Mouse (Mus musculus) myocyte (in vitro differentiated cells): Measurements from ENCODE around the gene Wt1. TPM values are rescaled to one million over a fixed set of nuclear protein-coding genes. Genes with fewer than 3 reads are reported as not detected.

Experiments used
- H3K27me3 ChIP-seq: one replicate; pipeline ENCODE4 v1.6.1; 2011; ENCODE audit not compliant: control insufficient read depth, insufficient read depth, insufficient read length
- H3K36me3 ChIP-seq: one replicate; pipeline ENCODE4 v1.6.1; 2011; ENCODE audit not compliant: control insufficient read depth, insufficient read depth
- H3K4me2 ChIP-seq: one replicate; pipeline ENCODE4 v1.6.1; 2011; ENCODE audit warnings: low read depth, control low read depth
- H3K4me3 ChIP-seq: one replicate; pipeline ENCODE4 v1.5.1; 2011; ENCODE audit warnings: mild to moderate bottlenecking, control low read depth, moderate library complexity
- H3K79me2 ChIP-seq: one replicate; pipeline ENCODE4 v1.6.1; 2011; ENCODE audit not compliant: control insufficient read depth, insufficient read depth
- H3ac ChIP-seq: one replicate; pipeline ENCODE4 v1.6.1; 2011; ENCODE audit not compliant: control insufficient read depth, insufficient read length
- CEBPB ChIP-seq: IDR thresholded peaks from 2 replicates; pipeline ENCODE4 v1.6.1; 2011; ENCODE audit warnings: mild to moderate bottlenecking, moderate library complexity; ENCODE audit not compliant: poor library complexity, insufficient read depth, severe bottlenecking
- E2F4 ChIP-seq: IDR thresholded peaks from one replicate; pipeline ENCODE4 v1.6.1; 2011; ENCODE audit warnings: mild to moderate bottlenecking, control low read depth, moderate library complexity; ENCODE audit not compliant: insufficient read depth
- MAX ChIP-seq: IDR thresholded peaks from one replicate; pipeline ENCODE4 v1.6.1; 2011; ENCODE audit warnings: low read depth, mild to moderate bottlenecking, control low read depth
- MYOD1 ChIP-seq, 3 experiments: IDR thresholded peaks; one replicate each; pipeline ENCODE4 v1.6.1; 2011; ENCODE audit warnings: control low read depth in 2 of 3, low read depth in 2 of 3, mild to moderate bottlenecking in 2 of 3, moderate library complexity in 1 of 3; ENCODE audit not compliant: insufficient read length in 2 of 3, control insufficient read depth in 1 of 3
- MYOG ChIP-seq, 3 experiments: IDR thresholded peaks; one replicate each; pipeline ENCODE4 v1.6.1; 2011; ENCODE audit warnings: control low read depth in 2 of 3, low read depth in 2 of 3, mild to moderate bottlenecking in 2 of 3; ENCODE audit not compliant: insufficient read length in 2 of 3, control insufficient read depth in 1 of 3, insufficient read depth in 1 of 3
- POLR2A ChIP-seq: IDR thresholded peaks from one replicate; pipeline ENCODE4 v1.6.1; 2011; ENCODE audit warnings: low read depth, mild to moderate bottlenecking, control low read depth, moderate library complexity; ENCODE audit not compliant: insufficient read length
- POLR2AphosphoS2 ChIP-seq: IDR thresholded peaks from one replicate; pipeline ENCODE4 v1.6.1; 2011; ENCODE audit warnings: low read depth, control low read depth; ENCODE audit not compliant: insufficient read length
- REST ChIP-seq: IDR thresholded peaks from one replicate; pipeline ENCODE4 v1.6.1; 2011; ENCODE audit warnings: mild to moderate bottlenecking, control low read depth, moderate library complexity; ENCODE audit not compliant: insufficient read depth, insufficient read length
- SRF ChIP-seq: IDR thresholded peaks from one replicate; pipeline ENCODE4 v1.6.1; 2011; ENCODE audit warnings: low read depth; ENCODE audit not compliant: control insufficient read depth, insufficient read length
- TCF12 ChIP-seq: IDR thresholded peaks from one replicate; pipeline ENCODE4 v1.6.1; 2011; ENCODE audit warnings: mild to moderate bottlenecking, control low read depth; ENCODE audit not compliant: poor library complexity, insufficient read depth, severe bottlenecking
- TCF3 ChIP-seq: IDR thresholded peaks from one replicate; pipeline ENCODE4 v1.6.1; 2011; ENCODE audit warnings: low read depth, control low read depth; ENCODE audit not compliant: insufficient read length
- USF1 ChIP-seq: IDR thresholded peaks from one replicate; pipeline ENCODE4 v1.6.1; 2011; ENCODE audit warnings: low read depth, mild to moderate bottlenecking, control low read depth, moderate library complexity
- polyA plus RNA-seq: library from polyadenylated mRNA; unstranded; fragments of >200 nt; fragmentation: generic; extraction: Trizol; gene quantifications from one replicate; pipeline ENCODE4 v1.2.1, GENCODE M21; 2012; ENCODE audit warnings: missing spikeins

The Wt1 gene
- polyA plus RNA-seq, 1 experiment, result not detected

DNA sequence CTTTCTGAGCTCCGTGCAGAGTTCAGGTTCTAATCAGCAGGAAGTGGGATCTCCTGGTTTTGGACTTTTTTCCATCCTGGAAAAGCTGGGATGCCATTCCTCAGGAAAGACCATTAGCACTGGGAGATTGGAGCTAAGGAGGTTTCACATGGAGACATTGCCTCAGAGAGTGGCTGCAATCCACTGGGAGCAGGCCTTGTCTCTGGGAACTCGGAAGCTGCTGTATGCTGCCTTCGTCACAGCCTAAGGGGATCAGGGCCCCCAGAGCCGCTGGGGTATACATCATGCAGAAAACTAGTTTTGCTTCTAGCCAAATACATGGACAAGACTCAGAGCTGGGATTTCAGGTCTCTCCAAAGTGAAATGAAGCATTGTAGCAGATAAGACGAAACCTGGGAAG lies 60.3 kb downstream of the Wt1 start:
- Histone ChIP-seq H3K79me2 (no peaks in the 10 kb centered on the region), H3K4me3 (no peak overlapping the region), H3K27me3 (no peaks in the 10 kb centered on the region), H3ac (no peak overlapping the region), H3K4me2 (no peak overlapping the region), H3K36me3 (no peaks in the 10 kb centered on the region)
- TF ChIP-seq E2F4, result no peak
- TF ChIP-seq TCF3, result no peak
- TF ChIP-seq MYOG (IDR thresholded peaks at IDR 0.05; ENCODE audit: control insufficient read depth in 1 of 3, insufficient read depth in 1 of 3, insufficient read length in 2 of 3, low read depth in 2 of 3), result no peak
- TF ChIP-seq POLR2A, result no peak
- no peak for TF ChIP-seq CEBPB
- TF ChIP-seq REST, result no peak
- TF ChIP-seq SRF, result no peak
- no peak for TF ChIP-seq TCF12
- no peak for TF ChIP-seq POLR2AphosphoS2
- no peak for TF ChIP-seq MAX
- no peak for TF ChIP-seq USF1
- no peak for TF ChIP-seq MYOD1 (IDR thresholded peaks at IDR 0.05; ENCODE audit: control insufficient read depth in 1 of 3, insufficient read length in 2 of 3, low read depth in 2 of 3)

DNA sequence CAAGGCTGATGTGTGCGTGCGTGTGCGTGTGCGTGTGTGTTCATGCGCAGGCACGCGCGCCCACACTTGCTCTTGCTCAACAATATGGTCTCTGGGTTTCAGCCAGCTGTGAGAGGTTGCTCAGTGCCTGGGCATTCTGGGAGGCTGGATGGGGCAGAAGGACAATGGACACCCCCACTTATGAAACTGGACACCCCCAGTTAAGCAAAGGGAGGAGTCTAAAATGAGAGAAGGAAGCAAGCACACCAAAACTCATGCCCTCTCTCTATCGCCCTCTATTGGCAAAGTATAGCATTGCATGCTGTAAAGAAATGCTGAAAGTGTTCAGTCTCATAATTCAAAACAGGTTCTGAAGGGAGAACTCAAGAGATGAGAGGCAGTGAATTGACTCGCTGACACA lies 61.9 kb downstream of the Wt1 start:
- H3K36me3 ChIP-seq, result no peaks in the 10 kb centered on the region
- no peaks in the 10 kb centered on the region for H3K27me3 ChIP-seq
- TF ChIP-seq MYOG (IDR thresholded peaks at IDR 0.05; ENCODE audit: control insufficient read depth in 1 of 3, insufficient read depth in 1 of 3, insufficient read length in 2 of 3, low read depth in 2 of 3), result no peak
- H3K79me2 ChIP-seq, result no peaks in the 10 kb centered on the region
- H3K4me3 ChIP-seq, result no peak overlapping the region
- H3ac ChIP-seq, result no peak overlapping the region
- H3K4me2 ChIP-seq, result no peak overlapping the region

DNA sequence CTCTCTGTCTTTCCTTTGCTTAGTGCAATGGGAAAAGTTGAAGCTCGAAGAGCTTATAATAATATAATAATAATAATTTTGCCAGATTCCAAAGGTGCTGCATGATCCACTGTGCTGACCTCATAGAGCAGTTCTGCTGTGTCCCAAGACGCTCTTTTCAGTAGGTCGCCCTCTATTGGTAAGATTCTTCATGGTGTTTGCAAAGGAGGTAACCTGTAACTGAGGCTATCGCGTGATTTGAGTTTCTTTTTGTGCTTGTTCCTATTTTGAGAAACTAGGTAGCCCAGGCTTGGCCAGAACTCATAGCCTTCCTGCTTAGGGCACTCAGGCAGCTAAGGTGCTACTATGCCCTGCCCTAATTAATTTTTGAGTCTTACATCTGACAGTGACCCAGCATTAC lies 63.0 kb downstream of the Wt1 start:
- no peaks in the 10 kb centered on the region for H3K79me2 ChIP-seq
- no peak overlapping the region for H3ac ChIP-seq
- TF ChIP-seq E2F4 (no peak), USF1 (no peak), MYOD1 (IDR thresholded peaks at IDR 0.05; ENCODE audit: control insufficient read depth in 1 of 3, insufficient read length in 2 of 3, low read depth in 2 of 3) (no peak), REST (no peak), MYOG (IDR thresholded peaks at IDR 0.05; ENCODE audit: control insufficient read depth in 1 of 3, insufficient read depth in 1 of 3, insufficient read length in 2 of 3, low read depth in 2 of 3) (no peak), MAX (no peak), TCF3 (no peak), TCF12 (no peak), SRF (no peak), POLR2A (no peak)
- H3K4me2 ChIP-seq, result no peak overlapping the region
- H3K36me3 ChIP-seq, result no peaks in the 10 kb centered on the region
- H3K4me3 ChIP-seq, result no peak overlapping the region
- H3K27me3 ChIP-seq, result no peaks in the 10 kb centered on the region

DNA sequence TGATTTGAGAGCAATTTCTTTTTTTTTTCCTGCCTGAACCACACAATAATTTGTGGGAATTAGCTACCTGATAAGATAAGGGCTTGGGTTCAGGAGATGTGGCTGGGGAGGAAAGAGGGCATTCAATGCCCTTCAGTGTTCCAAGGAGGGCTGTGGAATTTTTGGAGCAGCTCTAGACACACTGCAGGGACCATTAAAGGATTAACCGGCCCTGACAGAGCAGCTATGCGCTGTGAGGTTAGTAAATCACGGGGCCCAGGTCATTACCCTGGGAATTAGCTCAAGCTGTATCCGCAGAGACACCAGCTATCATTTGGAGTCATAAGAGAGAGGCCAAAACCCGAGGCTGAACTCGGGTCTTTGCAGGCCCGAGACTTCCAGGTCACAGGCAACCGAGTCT lies 73.8 kb downstream of the Wt1 start:
- no peak overlapping the region for H3K4me3 ChIP-seq
- H3K36me3 ChIP-seq, result no peaks in the 10 kb centered on the region
- H3K79me2 ChIP-seq, result no peaks in the 10 kb centered on the region
- H3K4me2 ChIP-seq, result no peak overlapping the region
- H3K27me3 ChIP-seq, result no peaks in the 10 kb centered on the region
- H3ac ChIP-seq, result no peak overlapping the region
- TF ChIP-seq E2F4, result no peak

DNA sequence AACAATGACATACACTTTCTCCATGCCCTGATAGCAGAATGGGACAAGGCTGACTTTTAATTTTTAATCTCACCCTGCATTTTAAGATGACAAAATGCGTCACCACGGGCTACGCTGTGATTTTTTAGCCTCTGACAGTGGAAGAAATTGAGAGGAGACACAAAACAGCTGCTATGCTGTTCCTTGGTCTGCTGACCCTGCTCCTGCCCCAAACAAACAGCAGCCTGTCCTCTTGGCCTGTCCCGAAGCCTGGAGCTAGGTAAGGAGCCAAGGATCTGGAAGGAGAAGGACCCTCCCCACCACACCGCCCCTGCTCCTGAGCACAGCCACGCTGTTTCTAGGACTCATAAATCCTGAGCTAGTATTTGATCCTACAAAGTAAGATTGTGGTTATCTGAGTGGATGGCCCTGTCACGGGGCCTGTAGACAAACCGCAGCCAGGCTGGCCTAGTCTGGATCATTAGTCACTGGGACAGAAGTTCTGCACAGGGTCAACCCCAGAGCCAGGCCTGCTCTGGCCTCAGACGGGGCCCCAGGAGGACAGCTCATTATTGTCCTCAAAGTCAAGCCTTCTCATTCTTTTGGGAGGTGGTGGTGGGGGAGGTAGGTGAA lies 80.3 kb downstream of the Wt1 start:
- H3K27me3 ChIP-seq, result no peaks in the 10 kb centered on the region
- TF ChIP-seq POLR2AphosphoS2 (no peak), REST (no peak), MYOD1 (IDR thresholded peaks at IDR 0.05; ENCODE audit: control insufficient read depth in 1 of 3, insufficient read length in 2 of 3, low read depth in 2 of 3) (no peak), MAX (no peak), CEBPB (no peak), TCF12 (no peak), MYOG (IDR thresholded peaks at IDR 0.05; ENCODE audit: control insufficient read depth in 1 of 3, insufficient read depth in 1 of 3, insufficient read length in 2 of 3, low read depth in 2 of 3) (no peak), SRF (no peak)
- no peak overlapping the region for H3ac ChIP-seq
- no peak overlapping the region for H3K4me2 ChIP-seq
- H3K36me3 ChIP-seq, result no peaks in the 10 kb centered on the region
- no peak overlapping the region for H3K4me3 ChIP-seq
- no peaks in the 10 kb centered on the region for H3K79me2 ChIP-seq

DNA sequence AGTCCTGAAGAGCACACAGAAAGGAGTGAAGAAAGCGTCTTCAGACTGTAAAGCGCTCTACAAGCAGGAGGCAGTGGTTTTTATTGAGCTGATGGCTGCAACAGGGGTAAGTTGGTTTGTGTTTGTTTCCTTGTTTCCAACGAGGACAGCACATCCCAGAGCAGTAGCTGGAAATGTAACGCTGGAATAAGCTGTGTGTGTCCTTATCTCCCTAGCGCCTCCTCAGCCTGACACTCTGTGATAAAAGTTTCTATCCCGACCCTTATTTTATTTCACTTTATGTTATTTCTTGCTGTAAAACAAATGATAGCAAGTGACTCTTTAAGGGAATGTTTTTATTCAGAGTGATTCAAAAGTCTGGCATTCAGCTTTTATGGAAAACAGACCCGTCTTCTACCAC lies 86.5 kb downstream of the Wt1 start:
- H3K4me3 ChIP-seq, result no peak overlapping the region
- no peak for TF ChIP-seq POLR2A
- no peak for TF ChIP-seq MYOG (IDR thresholded peaks at IDR 0.05; ENCODE audit: control insufficient read depth in 1 of 3, insufficient read depth in 1 of 3, insufficient read length in 2 of 3, low read depth in 2 of 3)
- no peak for TF ChIP-seq TCF3
- TF ChIP-seq REST, result no peak
- TF ChIP-seq TCF12, result no peak
- TF ChIP-seq MAX, result no peak
- no peak for TF ChIP-seq USF1
- no peak for TF ChIP-seq POLR2AphosphoS2
- no peaks in the 10 kb centered on the region for H3K36me3 ChIP-seq
- no peaks in the 10 kb centered on the region for H3K27me3 ChIP-seq
- no peak overlapping the region for H3K4me2 ChIP-seq
- H3K79me2 ChIP-seq, result no peaks in the 10 kb centered on the region
- no peak overlapping the region for H3ac ChIP-seq
